Comparison of ENCODE assay signal across 17 mouse cellular contexts in genomic region chr12:35231414-35232321, GRCm38 (mm10).
DNase-seq lines count a peak whose midpoint lies in the region; ATAC-seq and TF ChIP-seq lines count a peak whose summit lies in the region.
"Had no signal": no experiment of that assay in that cellular context is flagged by ENCODE, and none has a peak within 500 bp of the region (broad histone marks: within the 10 kb centered on the region; RNA-seq: fewer than 3 reads in every experiment).

No protein-coding gene starts in this region.

- no peak for TF ChIP-seq CTCF in forebrain, postnatal 0 days (IDR thresholded peaks at IDR 0.05; ENCODE audit: low read depth)

- H3K9me3 ChIP-seq in forebrain, postnatal 0 days (ENCODE audit: low read length), result no peaks in the 10 kb centered on the region
- H3K9me3 ChIP-seq in neural tube, embryonic 14.5 days (ENCODE audit: control insufficient read depth, low read length), result no peaks in the 10 kb centered on the region
- H3K9me3 ChIP-seq in heart, embryonic 11.5 days (replicated peaks; ENCODE audit: control insufficient read depth, low read length), result no peaks in the 10 kb centered on the region
- H3K9me3 ChIP-seq: G1E; limb, embryonic 10.5 days; liver, embryonic 12.5 days; lung, embryonic 15.5 days had no signal

- no peak overlapping the region for H3K9ac ChIP-seq in forebrain, postnatal 0 days
- H3K9ac ChIP-seq in neural tube, embryonic 14.5 days (replicated peaks; ENCODE audit: low read depth, low read length), result no peak overlapping the region
- no peak overlapping the region for H3K9ac ChIP-seq in heart, embryonic 11.5 days (ENCODE audit: low read depth, low read length)
- H3K9ac ChIP-seq: liver, embryonic 12.5 days; lung, embryonic 15.5 days had no signal

- peak; percentile 51 for ATAC-seq in forebrain, postnatal 0 days
- ATAC-seq in neural tube, embryonic 14.5 days (ENCODE audit: low read depth), result peak; percentile 82
- no peak for ATAC-seq in heart, embryonic 11.5 days (replicated peaks; ENCODE audit: insufficient number of reproducible peaks, low FRiP score, low TSS enrichment)
- ATAC-seq: intestine, embryonic 16.5 days; liver, embryonic 12.5 days had no signal

- no peaks in the 10 kb centered on the region for H3K36me3 ChIP-seq in forebrain, postnatal 0 days (ENCODE audit: insufficient read depth)
- no peaks in the 10 kb centered on the region for H3K36me3 ChIP-seq in neural tube, embryonic 14.5 days (ENCODE audit: control insufficient read depth, insufficient read depth, low read length)
- no peaks in the 10 kb centered on the region for H3K36me3 ChIP-seq in heart, embryonic 11.5 days (ENCODE audit: control insufficient read depth, insufficient read depth, low read length)
- H3K36me3 ChIP-seq: G1E; limb, embryonic 10.5 days; liver, embryonic 12.5 days; lung, embryonic 15.5 days had no signal

- H3K4me3 ChIP-seq in forebrain, postnatal 0 days (ENCODE audit: low read depth, low read length), result no peak overlapping the region
- H3K4me3 ChIP-seq in neural tube, embryonic 14.5 days (ENCODE audit: low read depth, low read length), result no peak overlapping the region
- no peak overlapping the region for H3K4me3 ChIP-seq in heart, embryonic 11.5 days (ENCODE audit: low read depth, low read length)
- H3K4me3 ChIP-seq: erythroblast, embryonic 14.5 days; limb, embryonic 10.5 days; liver, embryonic 12.5 days; lung, embryonic 15.5 days; myocyte had no signal

- no peaks in the 10 kb centered on the region for H3K4me1 ChIP-seq in forebrain, postnatal 0 days (ENCODE audit: insufficient read depth)
- H3K4me1 ChIP-seq in neural tube, embryonic 14.5 days (ENCODE audit: control insufficient read depth, insufficient read depth, low read length), result no peaks in the 10 kb centered on the region
- no peaks in the 10 kb centered on the region for H3K4me1 ChIP-seq in heart, embryonic 11.5 days (ENCODE audit: control insufficient read depth, insufficient read depth, low read length)
- H3K4me1 ChIP-seq: limb, embryonic 10.5 days; liver, embryonic 12.5 days; lung, embryonic 15.5 days had no signal

- no peak overlapping the region for H3K27ac ChIP-seq in forebrain, postnatal 0 days (ENCODE audit: low read depth, low read length)
- no peak overlapping the region for H3K27ac ChIP-seq in neural tube, embryonic 14.5 days (ENCODE audit: low read depth, low read length)
- no peak overlapping the region for H3K27ac ChIP-seq in heart, embryonic 11.5 days (ENCODE audit: low read depth, low read length)
- H3K27ac ChIP-seq: limb, embryonic 10.5 days; liver, embryonic 12.5 days; lung, embryonic 15.5 days had no signal

- DNase-seq in layer of hippocampus, adult 9-11 months, result peak; percentile 12
- DNase-seq in layer of hippocampus, postnatal 36 days, result no peak
- peak; percentile 24 for DNase-seq in brain, embryonic 18.5 days (ENCODE audit: low read depth, low spot score)
- peak; percentile 24 for DNase-seq in forebrain, postnatal 0 days
- no peak for DNase-seq in adipocyte (ENCODE audit: low spot score)
- DNase-seq: adrenal gland, adult 8-10 months; kidney, postnatal 10 days; thymus, adult 18-20 months had no signal

- H3K27me3 ChIP-seq in forebrain, postnatal 0 days (ENCODE audit: insufficient read depth, low read length), result no peaks in the 10 kb centered on the region
- no peaks in the 10 kb centered on the region for H3K27me3 ChIP-seq in neural tube, embryonic 14.5 days (ENCODE audit: control insufficient read depth, insufficient read depth, low read length)
- no peaks in the 10 kb centered on the region for H3K27me3 ChIP-seq in heart, embryonic 11.5 days (ENCODE audit: control insufficient read depth, insufficient read depth, low read length)
- H3K27me3 ChIP-seq: liver, embryonic 12.5 days; lung, embryonic 15.5 days had no signal

- H3K4me2 ChIP-seq in forebrain, postnatal 0 days (ENCODE audit: low read depth), result no peak overlapping the region
- no peak overlapping the region for H3K4me2 ChIP-seq in neural tube, embryonic 14.5 days (ENCODE audit: low read depth, low read length)
- H3K4me2 ChIP-seq in heart, embryonic 11.5 days, result no peak overlapping the region
- H3K4me2 ChIP-seq: liver, embryonic 12.5 days; lung, embryonic 15.5 days had no signal

Comparison
In these comparisons a context has a peak if more than half of its experiments do, and no peak if none do; other contexts are left out.
1. DNase-seq: peak in layer of hippocampus, adult 9-11 months (single experiment), brain, embryonic 18.5 days (single experiment) and forebrain, postnatal 0 days (single experiment); none in layer of hippocampus, postnatal 36 days (0 of 2) and adipocyte (single experiment).